Mouse (Mus musculus): ENCODE measurements around the gene Rab3b. TPM values are rescaled to one million over a fixed set of nuclear protein-coding genes. Genes with fewer than 3 reads are reported as not detected.

The Rab3b gene
- total and polyA plus RNA-seq, 3 experiments, result 0.11 TPM; not detected in 2

DNA sequence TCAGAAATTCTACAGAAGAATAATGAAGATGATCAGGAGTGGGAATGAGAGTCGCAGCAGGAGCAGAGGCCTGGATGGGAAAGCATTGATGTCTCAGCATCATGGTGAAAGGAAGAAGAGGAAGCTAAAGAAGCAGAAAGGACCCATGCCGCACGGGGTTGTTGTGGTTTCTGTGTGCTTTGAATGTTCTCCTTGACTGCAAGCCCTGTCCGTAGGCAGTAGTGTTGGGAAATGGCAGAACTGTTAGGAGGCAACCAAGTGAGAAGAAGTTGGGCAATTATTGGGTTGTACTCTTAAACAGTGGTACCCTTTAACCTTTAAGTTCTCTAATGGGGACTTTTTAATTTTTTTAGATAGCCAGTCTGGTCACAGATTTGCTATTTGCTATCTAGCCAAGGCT is 56.0 kb downstream of the Rab3b start:
- no peaks in the 10 kb centered on the region for H3K79me2 ChIP-seq (ENCODE audit: control insufficient read depth, insufficient read depth, low read length, poor library complexity)
- TF ChIP-seq GABPA (IDR thresholded peaks at IDR 0.05; ENCODE audit: low read depth, low read length), result no peak
- TF ChIP-seq MEF2A (IDR thresholded peaks at IDR 0.05; ENCODE audit: extremely low read depth, insufficient replicate concordance, low read depth, low read length, poor library complexity, severe bottlenecking), result no peak
- TF ChIP-seq CHD1 (IDR thresholded peaks at IDR 0.05; ENCODE audit: low read depth, low read length), result no peak
- TF ChIP-seq CHD2 (IDR thresholded peaks at IDR 0.05; ENCODE audit: low read length), result no peak
- no peak overlapping the region for H3K9ac ChIP-seq (ENCODE audit: control insufficient read depth, low read depth, low read length, poor library complexity, severe bottlenecking)
- no peak for DNase-seq (ENCODE audit: low read depth, low spot score)
- H3K4me3 ChIP-seq (ENCODE audit: control insufficient read depth in 1 of 2, insufficient read depth in 1 of 2, low read depth in 2 of 2, low read length in 2 of 2), result no peak overlapping the region
- H3K27me3 ChIP-seq (ENCODE audit: control insufficient read depth in 1 of 2, insufficient read depth in 2 of 2, low read length in 2 of 2), result peaks cover 4 to 10% of the 10 kb centered on the region in 2 experiments; a peak in 3 of 4 replicates
- H3K9me3 ChIP-seq (replicated peaks; ENCODE audit: insufficient read depth, low read length), result no peaks in the 10 kb centered on the region
- no peak overlapping the region for H3K27ac ChIP-seq (ENCODE audit: control insufficient read depth, low read depth, low read length)
- H3K36me3 ChIP-seq (ENCODE audit: control insufficient read depth in 1 of 2, insufficient read depth in 2 of 2, low read length in 2 of 2), result no peaks in the 10 kb centered on the region
- no peaks in the 10 kb centered on the region for H3K4me1 ChIP-seq (ENCODE audit: control insufficient read depth in 1 of 2, insufficient read depth in 2 of 2, low read length in 2 of 2)

DNA sequence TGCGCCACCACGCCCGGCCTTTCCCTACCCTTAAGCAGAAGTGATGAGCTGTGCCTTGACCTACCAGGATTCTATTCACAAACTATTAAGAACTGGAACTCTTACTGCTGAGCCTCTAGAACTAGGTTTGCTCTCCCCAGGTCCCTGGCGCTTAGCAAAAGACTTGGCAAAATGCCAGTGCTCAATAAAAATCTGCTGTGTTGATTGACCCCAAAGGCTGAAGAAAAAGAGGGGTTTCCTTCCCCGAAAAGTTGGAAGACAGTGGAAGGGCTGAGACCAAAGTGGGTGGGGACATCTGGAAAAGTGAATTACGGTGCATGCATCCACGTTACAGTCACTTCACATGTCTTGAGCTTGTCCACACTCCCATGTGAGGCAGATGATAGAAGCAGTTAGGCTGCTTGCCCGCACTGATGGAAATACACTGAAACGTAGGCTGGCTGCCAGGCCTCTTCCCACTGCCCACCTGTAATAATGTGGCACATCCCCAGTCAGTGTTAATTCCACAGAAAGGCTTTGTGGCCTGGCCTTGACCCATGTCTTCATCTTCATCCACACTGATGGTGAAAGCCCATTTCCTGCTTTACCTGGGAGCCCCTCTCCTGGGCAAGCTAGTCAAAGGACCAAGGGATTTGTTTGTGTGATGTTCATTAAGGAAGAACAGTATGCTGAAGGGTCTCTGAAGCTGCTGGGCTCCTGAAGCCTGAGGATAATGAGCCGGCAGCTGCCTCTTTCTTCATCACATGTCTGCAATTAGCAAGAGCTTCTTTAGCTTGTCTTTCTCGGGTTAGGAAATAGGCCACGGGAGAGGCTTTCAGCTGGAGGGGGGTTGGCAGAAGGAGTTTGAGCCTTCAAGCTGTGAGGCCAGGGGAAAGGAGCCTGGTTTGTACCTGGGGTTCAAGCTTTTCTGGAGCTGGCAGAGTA is 59.2 kb downstream of the Rab3b start:
- no peak for DNase-seq (ENCODE audit: low read depth, low spot score)
- Histone ChIP-seq H3K36me3 (ENCODE audit: control insufficient read depth in 1 of 2, insufficient read depth in 2 of 2, low read length in 2 of 2) (no peaks in the 10 kb centered on the region), H3K9ac (ENCODE audit: control insufficient read depth, low read depth, low read length, poor library complexity, severe bottlenecking) (no peak overlapping the region), H3K4me3 (ENCODE audit: control insufficient read depth in 1 of 2, insufficient read depth in 1 of 2, low read depth in 2 of 2, low read length in 2 of 2) (no peak overlapping the region), H3K4me1 (ENCODE audit: control insufficient read depth in 1 of 2, insufficient read depth in 2 of 2, low read length in 2 of 2) (no peaks in the 10 kb centered on the region), H3K27ac (ENCODE audit: control insufficient read depth, low read depth, low read length) (no peak overlapping the region), H3K27me3 (ENCODE audit: control insufficient read depth in 1 of 2, insufficient read depth in 2 of 2, low read length in 2 of 2) (peaks cover 6 to 14% of the 10 kb centered on the region in 2 experiments), H3K9me3 (replicated peaks; ENCODE audit: insufficient read depth, low read length) (no peaks in the 10 kb centered on the region), H3K79me2 (ENCODE audit: control insufficient read depth, insufficient read depth, low read length, poor library complexity) (no peaks in the 10 kb centered on the region)
- TF ChIP-seq NRF1 (IDR thresholded peaks at IDR 0.05; ENCODE audit: insufficient read depth, low read depth, low read length, poor library complexity, severe bottlenecking), result no peak
- no peak for TF ChIP-seq EP300 (IDR thresholded peaks at IDR 0.05; ENCODE audit: low read depth in 1 of 2, low read length in 2 of 2)
- no peak for TF ChIP-seq RAD21 (IDR thresholded peaks at IDR 0.05; ENCODE audit: low read depth, low read length)
- TF ChIP-seq JUND (IDR thresholded peaks at IDR 0.05; ENCODE audit: low read depth, low read length), result no peak
- TF ChIP-seq MYB (IDR thresholded peaks at IDR 0.05; ENCODE audit: low read depth, low read length), result no peak
- no peak for TF ChIP-seq POLR2A (IDR thresholded peaks at IDR 0.05; ENCODE audit: control insufficient read depth in 1 of 2, insufficient read depth in 1 of 2, low read depth in 1 of 2, low read length in 2 of 2, poor library complexity in 1 of 2)
- no peak for TF ChIP-seq ZNF384 (IDR thresholded peaks at IDR 0.05; ENCODE audit: low read depth, low read length)
- no peak for TF ChIP-seq MAX (IDR thresholded peaks at IDR 0.05; ENCODE audit: low read length)
- no peak for TF ChIP-seq POLR2AphosphoS5 (IDR thresholded peaks at IDR 0.05; ENCODE audit: borderline replicate concordance, low read depth, low read length)
- TF ChIP-seq BHLHE40 (IDR thresholded peaks at IDR 0.05; ENCODE audit: borderline replicate concordance, low read depth, low read length), result no peak
- no peak for TF ChIP-seq CHD1 (IDR thresholded peaks at IDR 0.05; ENCODE audit: low read depth, low read length)
- no peak for TF ChIP-seq E2F4 (IDR thresholded peaks at IDR 0.05; ENCODE audit: borderline replicate concordance, low read depth, low read length)
- TF ChIP-seq CHD2 (IDR thresholded peaks at IDR 0.05; ENCODE audit: low read length), result no peak
- no peak for TF ChIP-seq UBTF (IDR thresholded peaks at IDR 0.05; ENCODE audit: borderline replicate concordance, insufficient read depth, low read depth, low read length)
- no peak for TF ChIP-seq SIN3A (IDR thresholded peaks at IDR 0.05; ENCODE audit: low read length)
- no peak for TF ChIP-seq GATA1 (IDR thresholded peaks at IDR 0.05; ENCODE audit: low read depth, low read length)

Measured in MEL (cell line).